Mouse (Mus musculus) cerebellum, adult 9-11 months (tissue): Measurements from ENCODE around the gene Incenp.
"Not testable (repeated sequence)": the region's sequence is repeated elsewhere in the genome, so short reads cannot be mapped to it uniquely, and the experiment has no call there.

ENCODE experiments used
- DNase-seq: peaks from one replicate; pipeline ENCODE4 v3.0.0; 2022

Incenp gene

GRCm38 (mm10) chr19:9899072-9899779, at the start of gene Incenp:
Gene Incenp (minus strand): TSS chr19:9899551.
- DNase-seq: peak; percentile 94

GRCm38 (mm10) chr19:9946986-9947385, 47.6 kb upstream of the Incenp start:
- no peak for DNase-seq

GRCm38 (mm10) chr19:9945800-9946564, 46.6 kb upstream of the Incenp start:
- DNase-seq: no peak

GRCm38 (mm10) chr19:9942539-9943533, 43.5 kb upstream of the Incenp start:
- no peak for DNase-seq

GRCm38 (mm10) chr19:9941809-9942208, 42.5 kb upstream of the Incenp start:
- DNase-seq: no peak

GRCm38 (mm10) chr19:9940903-9941302, 41.6 kb upstream of the Incenp start:
- DNase-seq: peak; percentile 18

- no peak for DNase-seq
These were observed 40.5 kb upstream of the Incenp start for GRCm38 (mm10) chr19:9939841-9940240.

- DNase-seq: no peak
These were observed 39.5 kb upstream of the Incenp start for GRCm38 (mm10) chr19:9938824-9939303.

- no peak for DNase-seq
These were observed 38.9 kb upstream of the Incenp start for GRCm38 (mm10) chr19:9938156-9938823.

- no peak for DNase-seq
These were observed 38.1 kb upstream of the Incenp start for GRCm38 (mm10) chr19:9937428-9937827.

- DNase-seq: no peak
These were observed 37.2 kb upstream of the Incenp start for GRCm38 (mm10) chr19:9936579-9936978.

- no peak for DNase-seq
These were observed 34.6 kb upstream of the Incenp start for GRCm38 (mm10) chr19:9933908-9934307.

GRCm38 (mm10) chr19:9931167-9931607, 31.8 kb upstream of the Incenp start:
- not testable (repeated sequence) for DNase-seq

- no peak for DNase-seq
These were observed 28.7 kb upstream of the Incenp start for GRCm38 (mm10) chr19:9928089-9928488.

- DNase-seq: no peak
These were observed 25.5 kb upstream of the Incenp start for GRCm38 (mm10) chr19:9924769-9925272.

- no peak for DNase-seq
These were observed 24.9 kb upstream of the Incenp start for GRCm38 (mm10) chr19:9924034-9924768.

- no peak for DNase-seq
These were observed 23.7 kb upstream of the Incenp start for GRCm38 (mm10) chr19:9923048-9923447.

GRCm38 (mm10) chr19:9922228-9922627, 22.9 kb upstream of the Incenp start:
- DNase-seq: no peak

- no peak for DNase-seq
These were observed 21.8 kb upstream of the Incenp start for GRCm38 (mm10) chr19:9920835-9921784.
